Mouse (Mus musculus): ENCODE measurements around the gene Hltf. TPM values are rescaled to one million over a fixed set of nuclear protein-coding genes. Genes with fewer than 3 reads are reported as not detected.
A peak's percentile ranks its signal among the peaks of the same experiment; 100 is the strongest.
"Not testable (repeated sequence)": the region's sequence is repeated elsewhere in the genome, so short reads cannot be mapped to it uniquely, and the experiment has no call there.

Hltf gene
- 23.4 TPM for polyA plus RNA-seq (2021)

DNA sequence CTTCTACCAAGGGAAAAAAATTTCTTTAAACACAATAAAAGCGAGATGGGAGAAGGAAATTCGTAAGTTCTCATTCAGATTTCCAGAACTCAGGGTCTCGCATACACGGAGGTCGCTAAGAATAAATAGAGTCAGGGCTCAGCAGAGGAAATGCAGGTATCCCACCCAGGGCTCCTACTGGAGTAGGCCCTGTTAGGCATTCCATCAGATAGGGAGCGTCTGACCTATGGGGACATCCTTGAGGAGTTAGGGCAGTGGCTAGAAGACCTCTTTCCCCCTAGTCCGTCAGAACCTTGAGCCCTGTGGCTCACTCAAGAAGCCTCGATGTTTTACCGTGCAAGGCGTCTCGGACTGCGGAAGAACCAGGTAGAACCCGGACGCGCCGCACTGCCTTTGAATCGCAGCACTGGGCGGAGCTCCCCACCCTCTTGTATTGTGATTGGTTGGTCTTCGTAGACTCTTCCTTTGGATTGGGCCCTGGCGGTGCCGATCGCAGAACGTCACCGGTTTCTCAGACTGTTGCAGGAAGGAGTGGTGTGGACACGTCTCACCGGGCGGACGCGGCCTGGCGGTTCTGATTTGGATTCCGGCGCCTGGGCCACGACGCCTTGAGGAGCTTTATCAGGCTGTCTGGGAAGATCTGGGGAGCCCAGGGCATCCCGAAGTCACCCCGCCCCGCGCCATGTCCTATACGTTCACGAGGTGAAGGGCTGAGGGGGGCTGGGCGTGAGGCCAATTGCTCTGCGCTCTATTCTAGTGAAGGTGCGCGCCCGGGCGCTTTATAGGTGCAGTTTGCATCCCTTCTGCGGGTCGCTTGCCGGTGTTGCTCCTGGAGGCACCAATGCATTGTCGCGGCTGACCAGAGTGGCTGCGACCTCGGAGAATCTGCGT is at the start of gene Hltf:
Gene Hltf, plus strand, starts transcription at position 506 of the 891 bp plus-strand sequence.
- CTCF ChIA-PET, result interaction anchor here (1.0 to 2.2 kb wide), 9 partner anchors 9 to 163 kb away, joined by 3 to 6 read pairs (median 4); no protein-coding TSS in a partner anchor
- peak; percentile 98 for DNase-seq (ENCODE audit: low read depth, low spot score)
- peak; percentile 100 for ATAC-seq
- peaks cover 3% of the 10 kb centered on the region for H3K27me3 ChIP-seq
- POLR2A ChIA-PET, result no interaction called here
- no peak for TF ChIP-seq CTCF (IDR thresholded peaks at IDR 0.05)
- in situ Hi-C loops (cut with MboI; ENCODE audit: low pct_unique_long_range_greater_than_20kb), result no loop called here

DNA sequence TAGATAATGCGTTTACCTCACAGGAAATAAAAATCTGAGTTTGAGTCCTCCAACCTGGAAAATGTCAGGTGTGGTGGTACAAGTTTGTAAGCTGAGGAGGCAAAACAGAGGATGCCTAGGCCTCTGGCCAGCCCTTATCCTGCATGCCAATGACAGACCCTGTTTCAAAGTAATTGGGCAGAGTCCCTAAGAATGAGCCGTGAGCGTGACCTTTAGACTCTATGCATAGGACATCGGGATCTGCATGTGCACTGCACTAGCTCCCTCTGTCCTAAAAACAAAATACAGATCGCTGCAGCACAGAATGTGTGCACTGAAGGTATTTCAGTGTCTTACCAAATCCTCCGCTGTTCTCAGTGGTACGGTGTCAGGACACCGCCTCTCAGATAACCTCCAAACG is 47.1 kb upstream of the Hltf start:
- CTCF ChIA-PET, result interaction anchor here (0.7 to 1.8 kb wide), 5 partner anchors 10 to 108 kb away, joined by 3 to 5 read pairs (median 4); no protein-coding TSS in a partner anchor
- TF ChIP-seq CTCF (IDR thresholded peaks at IDR 0.05), result no peak
- POLR2A ChIA-PET, result interaction anchor here (0.6 kb wide), 1 partner anchor 53 kb away, joined by 5 read pairs; no protein-coding TSS in a partner anchor
- in situ Hi-C loops (cut with MboI; ENCODE audit: low pct_unique_long_range_greater_than_20kb), result loop anchor here (5.0 kb wide), 1 partner anchor 187 kb away; no protein-coding TSS in a partner anchor
- DNase-seq (ENCODE audit: low read depth, low spot score) (no peak), ATAC-seq (no peak)
- no peaks in the 10 kb centered on the region for H3K27me3 ChIP-seq

DNA sequence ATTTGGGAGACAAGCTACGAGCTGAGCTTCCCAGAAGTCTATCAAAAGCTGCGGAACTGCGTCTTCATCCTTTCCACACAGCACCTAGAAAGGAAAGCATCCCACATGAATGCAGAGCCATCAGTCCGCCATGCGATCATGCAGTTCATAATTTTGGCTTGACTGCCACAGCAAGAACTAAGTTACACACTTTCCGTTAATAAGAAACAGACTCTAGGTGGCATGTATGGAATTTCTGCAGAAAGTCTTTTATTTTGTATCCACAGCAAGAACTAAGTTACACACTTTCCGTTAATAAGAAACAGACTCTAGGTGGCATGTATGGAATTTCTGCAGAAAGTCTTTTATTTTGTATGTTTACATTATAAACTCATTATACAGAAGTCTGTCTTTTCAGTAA is 46.7 kb upstream of the Hltf start:
- POLR2A ChIA-PET; H3K27me3 ChIP-seq; DNase-seq (ENCODE audit: low read depth, low spot score): not testable (repeated sequence)
- in situ Hi-C loops (cut with MboI; ENCODE audit: low pct_unique_long_range_greater_than_20kb), result loop anchor here (5.0 kb wide), 1 partner anchor 186 kb away; no protein-coding TSS in a partner anchor
- peak; percentile 29 for ATAC-seq
- CTCF ChIA-PET, result interaction anchor here (0.7 to 1.8 kb wide), 5 partner anchors 9 to 109 kb away, joined by 3 to 5 read pairs (median 4); no protein-coding TSS in a partner anchor

DNA sequence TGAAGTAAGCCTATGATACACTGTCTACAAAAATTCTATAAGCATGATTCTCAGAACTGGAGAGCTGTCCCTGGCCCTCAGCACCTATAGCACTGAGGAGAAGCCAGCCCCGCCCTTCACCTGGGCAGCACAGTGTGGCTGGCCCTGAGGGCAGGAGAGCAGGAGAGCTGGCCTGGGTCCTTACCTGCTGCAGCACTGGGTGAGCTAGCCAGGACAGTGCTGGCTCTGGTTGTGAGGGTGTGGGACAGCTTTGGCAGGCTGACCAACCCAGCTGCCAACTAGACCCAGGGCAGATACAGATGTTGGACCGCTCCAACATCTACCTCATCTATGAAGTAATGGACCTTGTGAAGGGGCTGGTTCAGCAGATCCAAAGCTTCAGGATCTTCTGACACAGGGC is 43.2 kb upstream of the Hltf start:
- DNase-seq (ENCODE audit: low read depth, low spot score) (no peak), ATAC-seq (no peak)
- CTCF ChIA-PET, result interaction anchor here (1.0 to 1.9 kb wide), 2 partner anchors 9 to 13 kb away, joined by 3 to 7 read pairs; no protein-coding TSS in a partner anchor
- in situ Hi-C loops (cut with MboI; ENCODE audit: low pct_unique_long_range_greater_than_20kb), result loop anchor here (5.0 kb wide), 1 partner anchor 183 kb away; no protein-coding TSS in a partner anchor
- TF ChIP-seq CTCF (IDR thresholded peaks at IDR 0.05), result no peak
- no peaks in the 10 kb centered on the region for H3K27me3 ChIP-seq
- POLR2A ChIA-PET, result interaction anchor here (0.8 to 1.0 kb wide), 2 partner anchors 11 to 18 kb away, joined by 3 to 4 read pairs; no protein-coding TSS in a partner anchor

DNA sequence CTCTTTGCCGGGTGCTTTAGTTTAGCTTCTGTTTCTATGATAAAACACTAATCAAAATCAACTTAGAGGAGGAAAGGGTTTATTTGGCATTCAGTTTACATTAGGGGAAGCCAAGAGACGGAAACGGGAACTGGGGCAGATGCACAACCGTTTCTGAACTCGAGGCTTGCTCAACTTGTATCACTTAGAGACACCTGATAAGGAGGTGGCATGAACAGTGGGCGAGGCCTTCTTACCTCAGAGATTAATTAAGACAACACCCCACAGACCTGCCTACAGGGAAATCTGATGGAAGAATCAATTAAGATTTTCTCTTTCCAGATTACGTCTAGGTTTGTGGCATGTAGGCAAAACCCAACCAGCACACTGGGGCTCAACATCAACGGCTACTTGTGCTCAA is 39.5 kb upstream of the Hltf start:
- in situ Hi-C loops (cut with MboI; ENCODE audit: low pct_unique_long_range_greater_than_20kb), result no loop called here
- no peak for ATAC-seq
- no peaks in the 10 kb centered on the region for H3K27me3 ChIP-seq
- DNase-seq (ENCODE audit: low read depth, low spot score), result no peak
- CTCF ChIA-PET, result interaction anchor here (1.3 kb wide), 1 partner anchor 16 kb away, joined by 3 read pairs; no protein-coding TSS in a partner anchor
- no peak for TF ChIP-seq CTCF (IDR thresholded peaks at IDR 0.05)
- POLR2A ChIA-PET, result no interaction called here

DNA sequence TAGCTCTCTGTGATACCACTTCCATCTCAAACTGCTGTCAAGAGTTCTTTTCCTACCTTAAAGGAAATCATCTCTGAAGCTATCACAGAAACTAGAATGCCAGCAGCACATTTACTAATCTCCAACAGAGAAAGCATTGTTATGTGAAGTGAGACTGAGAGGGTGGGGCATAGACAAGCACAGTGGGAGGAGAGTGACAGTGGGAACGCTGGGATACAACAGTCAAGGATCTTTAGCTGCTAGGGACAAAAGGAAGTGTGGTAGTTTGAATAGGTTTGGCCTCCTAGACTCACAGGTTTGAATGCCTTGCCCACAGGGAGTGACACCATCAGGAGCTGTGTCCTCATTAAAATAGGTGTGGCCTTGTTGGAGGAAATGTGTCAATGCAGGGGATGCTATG is 33.8 kb upstream of the Hltf start:
- CTCF ChIA-PET, result interaction anchor here (0.9 to 2.1 kb wide), 4 partner anchors 10 to 55 kb away, joined by 3 to 7 read pairs (median 4); partner anchors contain the start of gene Hps3
- ATAC-seq, result no peak
- DNase-seq (ENCODE audit: low read depth, low spot score), result no peak

DNA sequence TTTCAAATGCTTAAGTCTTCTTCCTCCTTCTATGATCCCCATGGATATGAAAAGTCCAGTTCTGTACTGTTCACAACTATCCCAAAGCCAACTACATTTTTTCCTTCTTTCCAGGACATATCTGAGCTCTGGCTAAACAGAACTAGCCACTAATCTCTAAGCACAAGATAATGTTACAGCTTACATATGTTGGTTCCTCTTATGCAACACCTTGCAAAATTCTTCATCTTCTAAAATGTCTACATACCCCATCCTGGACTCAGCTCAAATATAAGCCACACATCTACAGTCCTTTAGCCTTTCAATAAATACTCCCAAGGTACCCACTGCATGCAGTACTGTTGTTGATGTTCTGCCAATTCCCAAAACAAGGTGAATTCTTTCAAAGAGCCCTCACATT is 31.1 kb upstream of the Hltf start:
- ChIA-PET POLR2A (no interaction called here), CTCF (interaction anchor here (1.1 to 1.8 kb wide), 2 partner anchors 13 to 16 kb away, joined by 3 to 4 read pairs; no protein-coding TSS in a partner anchor)
- DNase-seq (ENCODE audit: low read depth, low spot score) (no peak), ATAC-seq (no peak)
- no peaks in the 10 kb centered on the region for H3K27me3 ChIP-seq
- no peak for TF ChIP-seq CTCF (IDR thresholded peaks at IDR 0.05)
- in situ Hi-C loops (cut with MboI; ENCODE audit: low pct_unique_long_range_greater_than_20kb), result no loop called here

More for the DNA sequence above, 33.8 kb upstream of the Hltf start:
- POLR2A ChIA-PET, result no interaction called here
- no peaks in the 10 kb centered on the region for H3K27me3 ChIP-seq
- no peak for TF ChIP-seq CTCF (IDR thresholded peaks at IDR 0.05)
- in situ Hi-C loops (cut with MboI; ENCODE audit: low pct_unique_long_range_greater_than_20kb), result no loop called here

DNA sequence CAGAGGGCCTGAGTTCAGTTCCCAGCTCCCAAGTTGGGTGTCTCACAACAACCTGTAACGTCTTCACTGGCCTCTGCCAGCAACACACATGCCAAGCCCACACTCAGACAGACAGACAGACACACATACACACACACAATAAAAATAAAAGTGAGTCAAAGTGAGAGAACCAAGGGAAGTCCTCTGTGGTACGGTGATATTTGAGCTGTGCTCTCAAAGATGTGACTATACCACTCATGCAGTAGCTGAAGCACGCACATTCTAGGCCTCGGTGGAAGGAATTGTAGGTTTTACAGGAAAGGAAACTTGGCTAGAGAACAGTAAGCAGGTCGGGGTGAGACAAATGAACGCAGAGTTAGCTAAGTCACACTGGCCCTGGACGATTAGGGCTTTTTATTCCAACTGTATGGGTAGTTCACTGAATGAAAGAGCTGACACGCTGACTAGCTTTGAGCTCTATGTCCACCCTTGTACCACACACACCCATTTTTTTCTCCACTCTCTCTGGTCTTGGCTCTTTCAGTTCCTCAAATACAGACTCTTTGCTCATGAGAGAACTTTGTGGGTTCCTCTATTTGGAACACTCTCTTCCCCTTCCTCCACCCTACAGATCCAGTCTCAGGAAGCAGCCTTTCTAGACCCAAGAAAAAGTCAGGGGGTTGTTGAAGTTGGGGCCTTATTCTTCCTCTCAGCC is 30.5 kb upstream of the Hltf start:
- TF ChIP-seq CTCF (IDR thresholded peaks at IDR 0.05), result no peak
- CTCF ChIA-PET, result interaction anchor here (0.8 to 1.8 kb wide), 6 partner anchors 7 to 24 kb away, joined by 3 to 5 read pairs (median 3); no protein-coding TSS in a partner anchor
- POLR2A ChIA-PET, result no interaction called here
- DNase-seq (ENCODE audit: low read depth, low spot score), result no peak
- ATAC-seq, result no peak
- in situ Hi-C loops (cut with MboI; ENCODE audit: low pct_unique_long_range_greater_than_20kb), result no loop called here
- no peaks in the 10 kb centered on the region for H3K27me3 ChIP-seq

DNA sequence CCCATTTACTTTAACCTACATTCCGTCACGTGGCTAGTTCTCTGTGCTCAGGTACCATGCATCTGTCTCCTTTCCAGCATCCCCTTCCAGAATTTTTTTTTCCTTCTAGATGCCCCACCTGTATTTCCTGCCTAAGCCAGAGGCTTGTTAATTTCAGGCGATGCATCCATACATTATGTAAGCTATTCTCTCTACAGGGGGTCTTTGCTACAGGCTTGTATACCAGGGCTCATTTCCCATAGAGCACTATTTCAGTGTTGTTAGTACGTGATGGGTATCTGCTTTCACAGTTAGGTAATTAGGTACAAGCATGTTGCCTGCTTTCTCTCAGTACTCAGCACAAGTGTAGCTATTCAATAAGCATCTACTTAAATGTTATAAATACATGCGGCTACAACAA is 29.8 kb upstream of the Hltf start:
- no peaks in the 10 kb centered on the region for H3K27me3 ChIP-seq
- ChIA-PET POLR2A (interaction anchor here (0.6 to 0.7 kb wide), 2 partner anchors 12 to 165 kb away, joined by 4 read pairs; no protein-coding TSS in a partner anchor), CTCF (interaction anchor here (0.8 to 1.8 kb wide), 5 partner anchors 8 to 25 kb away, joined by 3 to 5 read pairs (median 3); no protein-coding TSS in a partner anchor)
- TF ChIP-seq CTCF (IDR thresholded peaks at IDR 0.05), result no peak
- in situ Hi-C loops (cut with MboI; ENCODE audit: low pct_unique_long_range_greater_than_20kb), result no loop called here
- DNase-seq (ENCODE audit: low read depth, low spot score) (no peak), ATAC-seq (no peak)

DNA sequence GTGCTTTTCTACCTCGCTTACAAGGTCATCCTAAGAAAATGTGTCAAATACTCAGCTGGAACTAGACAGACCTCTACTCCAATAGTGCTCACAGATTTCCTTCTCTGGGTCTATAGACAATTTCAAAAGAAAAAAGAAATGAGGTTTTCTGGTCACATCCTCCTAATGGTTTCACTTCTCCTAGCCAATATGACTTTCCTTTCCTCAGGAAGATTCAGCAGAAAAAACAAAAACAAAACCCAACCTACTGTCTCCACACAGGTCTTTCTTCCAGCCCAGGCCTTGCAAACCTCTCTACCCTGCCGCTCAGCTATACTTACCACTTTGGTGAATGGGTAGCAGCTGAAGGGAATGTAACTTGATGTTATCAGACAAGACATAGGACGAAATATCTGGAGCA is 29.0 kb upstream of the Hltf start:
- H3K27me3 ChIP-seq, result no peaks in the 10 kb centered on the region
- TF ChIP-seq CTCF (IDR thresholded peaks at IDR 0.05), result no peak
- DNase-seq (ENCODE audit: low read depth, low spot score), result no peak
- no peak for ATAC-seq
- in situ Hi-C loops (cut with MboI; ENCODE audit: low pct_unique_long_range_greater_than_20kb), result no loop called here
- POLR2A ChIA-PET, result interaction anchor here (0.7 kb wide), 1 partner anchor 17 kb away, joined by 10 read pairs; no protein-coding TSS in a partner anchor
- CTCF ChIA-PET, result no interaction called here
